In the genomic region with DNA sequence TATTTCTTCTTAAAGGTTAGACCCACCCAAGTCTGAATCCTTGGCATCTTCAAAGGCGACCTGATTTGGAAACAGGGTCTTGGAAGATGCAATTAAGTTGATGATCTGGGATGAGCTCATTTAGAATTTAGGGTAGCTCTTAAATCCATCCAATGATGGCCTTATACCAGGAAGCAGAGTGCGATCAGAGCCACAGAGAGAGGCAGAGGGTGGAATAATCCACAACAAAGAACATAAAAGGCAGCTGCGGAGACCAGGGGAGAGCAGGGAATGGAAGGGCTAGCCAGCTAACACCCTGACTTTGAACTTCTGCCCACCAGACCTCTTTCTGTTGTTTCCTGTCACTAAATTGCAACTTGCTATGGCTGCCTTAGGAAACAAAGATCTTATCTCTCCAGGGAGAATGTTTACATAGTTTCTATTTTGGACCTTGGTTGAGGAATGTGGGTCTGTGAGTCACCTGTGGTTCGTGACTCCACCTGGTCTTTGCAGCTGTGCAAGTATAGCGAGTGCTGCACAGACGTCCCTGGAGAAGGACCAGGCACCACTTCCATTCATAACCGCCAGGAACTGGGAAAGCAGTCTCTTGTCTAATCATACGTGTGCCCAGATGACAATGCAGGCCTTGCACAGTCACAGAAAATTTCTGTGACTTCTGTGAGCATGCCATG, we compare ENCODE assay signal across 16 mouse cellular contexts.
DNase-seq lines count a peak whose midpoint lies in the region; ATAC-seq and TF ChIP-seq lines count a peak whose summit lies in the region.
"Had no signal": no experiment of that assay in that cellular context is flagged by ENCODE, and none has a peak within 500 bp of the region (broad histone marks: within the 10 kb centered on the region; RNA-seq: fewer than 3 reads in every experiment).

No protein-coding gene starts in this region.

- in situ Hi-C loops in CH12.LX (cut with MboI; ENCODE audit: low pct_ligation_motif_present, low pct_unique_long_range_greater_than_20kb, low sequenced_read_pairs), result no loop called here

- no peak overlapping the region for H3K4me2 ChIP-seq in CH12.LX (ENCODE audit: insufficient read depth, low read depth, poor library complexity, severe bottlenecking)
- no peak overlapping the region for H3K4me2 ChIP-seq in midbrain, embryonic 14.5 days (ENCODE audit: low read length)
- H3K4me2 ChIP-seq: embryonic facial prominence, embryonic 15.5 days; liver, embryonic 13.5 days had no signal

- H3K27ac ChIP-seq in CH12.LX (ENCODE audit: insufficient read depth, low read depth), result no peak overlapping the region
- H3K27ac ChIP-seq in midbrain, embryonic 14.5 days (replicated peaks; ENCODE audit: low read depth, low read length), result no peak overlapping the region
- H3K27ac ChIP-seq: embryonic facial prominence, embryonic 15.5 days; liver, embryonic 13.5 days; midbrain, embryonic 10.5 days had no signal

- peaks cover 3% of the 10 kb centered on the region; the same call in 1 of the 2 replicates for H3K79me2 ChIP-seq in CH12.LX (replicated peaks; ENCODE audit: control insufficient read depth, extremely low read depth, insufficient read depth, poor library complexity, severe bottlenecking)

- peak; percentile 67 for TF ChIP-seq EP300 in CH12.LX (IDR thresholded peaks at IDR 0.05; ENCODE audit: low read length)

- no peak overlapping the region for H3K9ac ChIP-seq in CH12.LX (ENCODE audit: insufficient read depth, low read depth)
- H3K9ac ChIP-seq in midbrain, embryonic 14.5 days (replicated peaks; ENCODE audit: low read length), result no peak overlapping the region
- H3K9ac ChIP-seq: embryonic facial prominence, embryonic 15.5 days; forebrain, postnatal 0 days; liver, embryonic 13.5 days had no signal

- 26% methylated on average over 8 of the region's 8 CpGs for WGBS in large intestine, adult 2 months
- 82% methylated on average over 8 of the region's 8 CpGs for WGBS in midbrain, embryonic 14.5 days

- TF ChIP-seq RAD21 in CH12.LX (IDR thresholded peaks at IDR 0.05; ENCODE audit: low read depth, low read length), result no peak

- ATAC-seq in frontal cortex, adult (ENCODE audit: low TSS enrichment), result peak; percentile 54
- ATAC-seq in midbrain, embryonic 14.5 days (ENCODE audit: low FRiP score, low TSS enrichment), result no peak
- no peak for ATAC-seq in megakaryocyte, adult 5-6 weeks (ENCODE audit: poor library complexity, severe bottlenecking)
- ATAC-seq: forebrain, postnatal 0 days had no signal

- no peak for TF ChIP-seq POLR2A in CH12.LX (IDR thresholded peaks at IDR 0.05; ENCODE audit: low read depth, low read length)

- peaks cover 0 to 68% of the 10 kb centered on the region in 2 experiments for H3K36me3 ChIP-seq in CH12.LX (replicated peaks in 1 of 2; ENCODE audit: control insufficient read depth in 1 of 2, insufficient read depth in 1 of 2, low read length in 1 of 2)
- H3K36me3 ChIP-seq in midbrain, embryonic 14.5 days (ENCODE audit: control insufficient read depth, insufficient read depth, low read length), result no peaks in the 10 kb centered on the region
- H3K36me3 ChIP-seq: embryonic facial prominence, embryonic 15.5 days; liver, embryonic 13.5 days; midbrain, embryonic 10.5 days had no signal

- H3K9me3 ChIP-seq in CH12.LX (replicated peaks; ENCODE audit: low read length), result peaks cover 11% of the 10 kb centered on the region
- H3K9me3 ChIP-seq in midbrain, embryonic 14.5 days (ENCODE audit: control insufficient read depth, low read length), result no peaks in the 10 kb centered on the region
- H3K9me3 ChIP-seq: embryonic facial prominence, embryonic 15.5 days; liver, embryonic 13.5 days; midbrain, embryonic 10.5 days had no signal

- H3K27me3 ChIP-seq in CH12.LX (replicated peaks), result no peaks in the 10 kb centered on the region
- no peaks in the 10 kb centered on the region for H3K27me3 ChIP-seq in midbrain, embryonic 14.5 days (ENCODE audit: control insufficient read depth, insufficient read depth, low read length)
- H3K27me3 ChIP-seq: embryonic facial prominence, embryonic 15.5 days; liver, embryonic 13.5 days had no signal

- H3K4me1 ChIP-seq in CH12.LX (ENCODE audit: control insufficient read depth in 1 of 2, insufficient read depth in 2 of 2), result peaks cover 16 to 72% of the 10 kb centered on the region in 2 experiments
- no peaks in the 10 kb centered on the region for H3K4me1 ChIP-seq in midbrain, embryonic 14.5 days (ENCODE audit: control insufficient read depth, insufficient read depth, low read length)
- H3K4me1 ChIP-seq: embryonic facial prominence, embryonic 15.5 days; midbrain, embryonic 10.5 days had no signal

- TF ChIP-seq CTCF in CH12.LX (conservative IDR thresholded peaks at IDR 0.05 in 1 of 2, IDR thresholded peaks at IDR 0.05 in 1 of 2; ENCODE audit: low read depth in 2 of 2, low read length in 2 of 2), result no peak

- no peak for DNase-seq in frontal cortex, postnatal 14 days (ENCODE audit: low spot score in 2 of 2)
- DNase-seq in lung, adult 18-20 months, result peak; percentile 22 to 38
- no peak for DNase-seq in lung, postnatal 10 days
- DNase-seq in CH12.LX (ENCODE audit: extremely low read depth), result no peak
- DNase-seq in large intestine, adult 2 months (ENCODE audit: low read depth, low spot score), result peak; percentile 32
- DNase-seq in midbrain, embryonic 14.5 days, result no peak
- DNase-seq: adrenal gland, adult 2 months; B cell, adult 2 months; forebrain, postnatal 0 days; heart, postnatal 14 days; liver, embryonic 13.5 days; thymus, adult 18-20 months had no signal

- no peak overlapping the region for H3K4me3 ChIP-seq in CH12.LX (replicated peaks in 1 of 3; ENCODE audit: low read depth in 2 of 3, low read length in 2 of 3, poor library complexity in 1 of 3)
- H3K4me3 ChIP-seq in midbrain, embryonic 14.5 days (replicated peaks; ENCODE audit: low read depth, low read length), result no peak overlapping the region
- H3K4me3 ChIP-seq: embryonic facial prominence, embryonic 15.5 days; liver, embryonic 13.5 days; midbrain, embryonic 10.5 days had no signal

- dilution Hi-C loops in CH12.LX (cut with MboI; ENCODE audit: extremely low pct_ligation_motif_present, extremely low pct_unique_long_range_greater_than_20kb, low sequenced_read_pairs), result no loop called here

TF ChIP-seq in CH12.LX, 34 proteins besides CTCF, POLR2A, EP300 and RAD21:
- TF ChIP-seq BHLHE40 (IDR thresholded peaks at IDR 0.05; ENCODE audit: low read depth, low read length) (peak; percentile 45; the same call in 1 of the 2 replicates), ETS1 (conservative IDR thresholded peaks at IDR 0.05; ENCODE audit: low read depth, low read length) (peak; percentile 68), TCF12 (IDR thresholded peaks at IDR 0.05; ENCODE audit: low read depth, low read length) (0 out of 2 replicates have a peak, but pooled peaks have one; percentile 27), POLR2AphosphoS2 (IDR thresholded peaks at IDR 0.05; ENCODE audit: low read depth, low read length) (0 out of 2 replicates have a peak, but pooled peaks have one; percentile 33), MEF2A (IDR thresholded peaks at IDR 0.05; ENCODE audit: borderline replicate concordance, low read depth, low read length) (peak; percentile 55; the same call in 1 of the 2 replicates), TBP (conservative IDR thresholded peaks at IDR 0.05; ENCODE audit: low read depth, low read length) (no peak)

Comparison
In these comparisons a context has a peak if more than half of its experiments do, and no peak if none do; other contexts are left out.
1. DNase-seq: peak in lung, adult 18-20 months (2 of 2) and large intestine, adult 2 months (single experiment); none in frontal cortex, postnatal 14 days (0 of 2), lung, postnatal 10 days (single experiment), CH12.LX (single experiment) and midbrain, embryonic 14.5 days (single experiment).